Mouse (Mus musculus) left cerebral cortex, adult 2 months (tissue): ENCODE results near the gene Iqcd. TPM values are rescaled to one million over a fixed set of nuclear protein-coding genes. Genes with fewer than 3 reads are reported as not detected.

Experiments used
- DNase-seq, 2 experiments: peaks; one replicate each; pipeline ENCODE4 v3.0.0; 2021 to 2022; ENCODE audit warnings: low spot score in 2 of 2, mixed read lengths in 1 of 2; ENCODE audit errors: extremely low spot score in 1 of 2
- H3K27ac ChIP-seq: fragments of 200-600 bp; 2 replicates; pipeline ENCODE4 v1.8.1; 2022
- H3K4me3 ChIP-seq: fragments of 200-600 bp; 2 replicates; pipeline ENCODE4 v1.8.1; 2022
- CTCF ChIP-seq: fragments of 200-600 bp; IDR thresholded peaks from 2 replicates; pipeline ENCODE4 v1.8.1; 2022; ENCODE audit warnings: antibody characterized with exemption, mild to moderate bottlenecking, moderate library complexity
- intact Hi-C: fragments of 180-260 bp; cut with DNase I; formaldehyde crosslinking; loops from one replicate; pipeline ENCODE4 v1.15.1; 2025
- long read RNA-seq, 2 experiments: library from polyadenylated mRNA; stranded (forward); transcript quantifications; one replicate each; pipeline ENCODE4 v2.0.0; 2021; ENCODE audit warnings: borderline mapping rate in 2 of 2
- total RNA-seq, 2 experiments: library from RNA; stranded (reverse); gene quantifications; 2 replicates each; pipeline ENCODE4 v1.2.3; 2021

Gene Iqcd
- total RNA-seq = under 1 TPM; 0.47 to 0.75 TPM
- long read RNA-seq, experiment 1, partial matches to known transcripts = 1 of 3 reads
- long read RNA-seq, experiment 1, other reads (novel, unspliced or antisense) = 2 of 3 reads
- long read RNA-seq, experiment 2, partial matches to known transcripts = 1 of 1 reads
- long read RNA-seq, experiment 2, other reads (novel, unspliced or antisense) = 0 of 1 reads

GRCm38 (mm10) chr5:120588569-120589094 lies at the start of gene Iqcd, which contains the start of gene Tpcn1:
Iqcd (plus strand) TSS chr5:120589016.
Tpcn1 (minus strand) TSS chr5:120588673.
- Histone ChIP-seq H3K27ac (peak within 1 kb of the TSS; percentile 92), H3K4me3 (peak within 1 kb of the TSS; percentile 89)
- peak; percentile 39 for TF ChIP-seq CTCF
- intact Hi-C loops = loop anchor here (5.0 kb wide), 1 partner anchor 86 kb away; the partner anchor contains the start of gene Plbd2
- peak; percentile 98 to 99 for DNase-seq

- Histone ChIP-seq H3K27ac (no peak overlapping the region), H3K4me3 (no peak overlapping the region)
- intact Hi-C loops = no loop called here
- no peak for DNase-seq
- TF ChIP-seq CTCF = no peak
Observed at GRCm38 (mm10) chr5:120548236-120548850, 40.5 kb upstream of the Iqcd start.

- Histone ChIP-seq H3K4me3 (no peak overlapping the region), H3K27ac (no peak overlapping the region)
- DNase-seq = no peak
- intact Hi-C loops = no loop called here
- no peak for TF ChIP-seq CTCF
Observed at GRCm38 (mm10) chr5:120550137-120550536, 38.7 kb upstream of the Iqcd start.

DNA sequence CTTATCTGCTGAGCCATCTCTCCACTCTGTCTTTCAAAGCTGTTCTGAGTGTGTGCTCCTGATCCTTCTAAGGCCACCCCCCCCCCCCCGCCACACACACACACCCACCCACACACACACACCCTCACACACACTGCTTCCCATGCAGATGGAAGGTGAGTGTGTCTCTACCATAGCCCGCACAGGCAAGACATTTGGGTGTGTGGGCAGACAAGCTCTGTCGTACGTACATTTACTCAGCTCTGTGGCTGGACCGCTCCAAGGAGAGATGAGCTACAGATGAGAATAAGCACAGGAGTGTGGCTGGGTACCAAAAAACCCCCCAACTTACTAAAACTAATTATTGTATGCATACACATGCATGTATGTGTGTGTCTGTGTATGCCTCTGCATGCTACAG lies 38.1 kb upstream of the Iqcd start:
- intact Hi-C loops = no loop called here
- DNase-seq = no peak
- no peak for TF ChIP-seq CTCF
- Histone ChIP-seq H3K4me3 (no peak overlapping the region), H3K27ac (no peak overlapping the region)

GRCm38 (mm10) chr5:120555871-120556270 lies 32.9 kb upstream of the Iqcd start:
- intact Hi-C loops = no loop called here
- Histone ChIP-seq H3K27ac (no peak overlapping the region), H3K4me3 (no peak overlapping the region)
- no peak for TF ChIP-seq CTCF
- no peak for DNase-seq

GRCm38 (mm10) chr5:120558041-120558440 lies 30.8 kb upstream of the Iqcd start:
- intact Hi-C loops = no loop called here
- Histone ChIP-seq H3K27ac (peak overlapping the region; percentile 10; the same call in 1 of the 2 replicates), H3K4me3 (no peak overlapping the region)
- no peak for DNase-seq
- no peak for TF ChIP-seq CTCF

DNA sequence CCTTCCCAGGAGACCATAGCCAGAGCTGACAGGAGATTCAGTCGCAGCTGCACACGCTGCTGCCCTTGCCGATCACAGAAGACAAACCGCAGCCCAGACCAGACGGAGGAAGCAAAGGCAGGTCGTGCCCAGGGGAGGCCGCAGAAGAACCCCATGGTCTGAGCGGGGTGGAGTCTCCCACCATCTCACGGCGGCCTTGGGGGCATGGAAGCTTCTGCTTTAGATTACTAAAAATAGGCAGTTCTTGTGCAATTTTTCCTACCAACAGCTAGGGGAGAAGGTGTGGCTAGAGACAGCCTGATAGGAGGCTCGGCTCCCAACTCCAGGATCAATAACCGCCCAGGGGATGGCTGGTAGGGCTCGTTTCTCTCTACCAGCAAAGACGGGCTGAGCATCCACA lies 30.1 kb upstream of the Iqcd start:
- intact Hi-C loops = no loop called here
- peak overlapping the region; percentile 19 for H3K4me3 ChIP-seq
- no peak for DNase-seq
- no peak overlapping the region; the same call in 1 of the 2 replicates for H3K27ac ChIP-seq
- no peak for TF ChIP-seq CTCF

- Histone ChIP-seq H3K4me3 (peak overlapping the region; percentile 41), H3K27ac (peak overlapping the region; percentile 82)
- intact Hi-C loops = no loop called here
- no peak for DNase-seq
- no peak for TF ChIP-seq CTCF
Observed at GRCm38 (mm10) chr5:120560129-120560615, 28.6 kb upstream of the Iqcd start.

- Histone ChIP-seq H3K4me3 (peak overlapping the region; percentile 41), H3K27ac (peak overlapping the region; percentile 82)
- TF ChIP-seq CTCF = no peak
- intact Hi-C loops = no loop called here
- DNase-seq = peak; percentile 52 to 62
Observed at GRCm38 (mm10) chr5:120560616-120561311, 28.1 kb upstream of the Iqcd start.

DNA sequence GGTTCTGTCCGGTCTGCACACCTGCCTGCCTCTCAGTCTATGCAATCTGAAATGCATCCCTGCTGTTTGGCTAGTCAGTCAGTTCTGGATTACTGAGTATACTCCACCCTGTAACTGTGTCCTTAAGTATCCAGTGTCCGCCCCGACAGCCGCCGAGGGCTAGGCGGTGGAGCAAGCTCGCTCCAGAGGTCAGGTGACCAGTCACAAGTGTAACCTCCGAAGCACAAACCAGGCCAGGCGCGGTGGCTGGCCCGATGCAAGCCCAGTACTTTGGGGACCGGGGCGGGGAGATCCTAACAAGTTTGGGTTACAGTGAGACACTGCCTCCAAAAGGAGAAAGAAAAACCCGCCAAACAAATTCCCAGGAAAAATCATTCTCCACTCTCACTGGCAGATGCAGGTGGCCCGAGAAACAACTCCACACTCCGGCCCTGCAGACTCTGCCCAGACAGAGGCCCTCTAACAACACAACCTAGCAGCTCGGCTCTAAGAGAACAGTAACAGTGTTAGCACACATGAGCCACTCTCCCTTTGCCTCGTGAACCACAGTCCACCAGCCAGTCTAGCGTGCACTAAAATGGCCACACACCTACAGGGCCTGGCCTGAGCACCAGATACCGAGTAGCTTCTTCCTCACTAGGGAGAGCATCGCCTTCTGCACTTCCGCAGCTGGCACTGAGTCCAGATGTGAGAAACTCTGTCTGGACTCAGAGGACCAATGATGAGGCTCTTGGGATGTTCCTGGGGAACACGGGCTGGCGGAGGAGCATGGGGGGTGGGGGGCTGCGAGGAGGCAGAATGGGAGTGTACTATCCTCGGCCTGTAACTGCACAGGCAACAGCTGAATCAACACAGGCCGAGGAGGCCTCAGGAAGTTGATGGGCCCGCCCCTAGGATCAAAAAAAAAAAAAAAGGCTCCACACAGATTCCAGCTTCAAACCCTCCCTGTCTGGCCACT lies 25.6 kb upstream of the Iqcd start:
- TF ChIP-seq CTCF = no peak
- DNase-seq = no peak
- H3K4me3 ChIP-seq = no peak overlapping the region
- intact Hi-C loops = no loop called here
- peak overlapping the region; percentile 72 for H3K27ac ChIP-seq

DNA sequence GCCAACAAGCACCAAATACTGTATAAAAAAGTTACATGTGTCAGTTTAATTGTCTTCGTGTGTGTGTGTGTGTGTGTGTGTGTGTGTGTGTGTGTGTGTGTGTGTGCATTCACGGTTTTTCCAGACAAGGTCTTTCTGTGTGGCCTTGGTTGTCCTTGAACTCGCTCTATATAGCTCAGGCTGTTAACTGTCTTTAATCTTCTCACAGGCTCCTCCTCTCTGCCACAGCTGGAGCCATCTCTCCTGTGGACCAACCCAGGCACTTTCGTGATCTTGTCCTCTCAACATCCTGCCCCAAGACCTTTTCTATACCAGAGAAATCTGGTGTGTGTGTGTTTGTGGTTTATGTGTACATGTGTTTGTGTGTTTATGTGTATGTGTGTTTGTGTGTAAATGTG lies 24.9 kb upstream of the Iqcd start:
- intact Hi-C loops = no loop called here
- TF ChIP-seq CTCF = no peak
- H3K4me3 ChIP-seq = no peak overlapping the region
- H3K27ac ChIP-seq = no peak overlapping the region
- no peak for DNase-seq
